Mouse (Mus musculus) lung, adult 2 months (tissue): ENCODE data around the gene Tgfbr3.
A peak's percentile ranks its signal among the peaks of the same experiment; 100 is the strongest.

Experiments used
- CTCF ChIP-seq: fragments of 200-500 bp; IDR thresholded peaks from 2 replicates; pipeline ENCODE4 v1.5.1; 2011; ENCODE audit warnings: mild to moderate bottlenecking, low read length, control low read depth; ENCODE audit not compliant: insufficient read depth
- POLR2A ChIP-seq: fragments of 200-500 bp; IDR thresholded peaks from 2 replicates; pipeline ENCODE4 v1.6.1; 2011; ENCODE audit warnings: low read depth, mild to moderate bottlenecking, control low read depth, low read length, borderline replicate concordance; ENCODE audit errors: extremely low read depth

DNA sequence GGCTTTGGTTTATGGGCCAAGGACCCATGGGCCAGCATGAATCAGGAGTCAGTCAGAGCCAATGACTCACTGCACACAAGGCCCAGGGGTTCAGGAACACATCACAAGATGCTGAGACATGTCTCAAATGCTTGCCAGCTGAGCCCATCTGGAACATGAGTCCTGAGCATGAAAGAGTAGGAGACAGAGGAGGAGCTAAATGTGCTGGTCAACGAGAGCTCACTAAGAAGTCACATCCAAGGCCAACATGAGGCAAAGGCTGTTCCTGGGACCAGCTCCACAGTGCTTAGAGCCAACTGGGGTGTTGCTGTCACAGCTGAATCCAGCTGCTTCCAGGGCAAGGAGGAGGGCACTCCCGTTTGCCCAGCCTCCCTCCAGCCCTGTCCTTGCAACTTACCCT lies 202.1 kb downstream of the Tgfbr3 start:
- TF ChIP-seq POLR2A (peak; percentile 21; the same call in 1 of the 2 replicates), CTCF (no peak)
